Mouse (Mus musculus) G1E (cell line): ENCODE measurements around the gene Evi5l.

ENCODE experiments used
- CTCF ChIP-seq: IDR thresholded peaks from 2 replicates; pipeline ENCODE4 v1.5.1; 2012; ENCODE audit warnings: low read depth, low read length, inconsistent platforms, mixed read lengths
- GATA2 ChIP-seq: IDR thresholded peaks from 2 replicates; pipeline ENCODE4 v1.6.1; 2012; ENCODE audit warnings: low read depth, low read length, inconsistent platforms, borderline replicate concordance
- POLR2AphosphoS5 ChIP-seq: IDR thresholded peaks from 2 replicates; pipeline ENCODE4 v1.6.1; 2012; ENCODE audit warnings: low read depth, low read length, inconsistent platforms; ENCODE audit not compliant: insufficient replicate concordance
- TAL1 ChIP-seq: conservative IDR thresholded peaks from 2 replicates; pipeline ENCODE4 v1.6.1; 2012; ENCODE audit warnings: low read depth, low read length, inconsistent platforms, mixed read lengths

DNA sequence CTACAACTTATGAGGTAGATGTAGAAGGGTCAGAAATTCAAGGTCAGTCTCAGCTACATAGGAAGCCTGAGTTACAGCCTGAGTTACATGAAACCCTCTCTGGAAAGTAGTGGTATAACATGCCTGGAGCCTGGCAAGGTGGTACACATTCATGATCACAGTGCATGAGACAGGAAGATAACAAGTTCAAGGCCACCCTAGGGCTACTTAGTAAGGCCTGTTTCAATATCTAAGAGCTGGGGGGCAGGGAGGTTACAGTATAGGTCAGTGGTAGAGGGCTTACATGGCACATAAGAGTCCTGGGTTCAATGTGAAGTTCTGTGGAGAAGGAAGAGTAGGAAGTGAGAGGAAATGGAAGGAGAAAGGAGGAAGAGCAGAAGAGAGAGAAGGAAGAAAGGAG lies 22.2 kb downstream of the Evi5l start:
- TF ChIP-seq CTCF = no peak
- TF ChIP-seq POLR2AphosphoS5 = no peak
- no peak for TF ChIP-seq GATA2
- no peak for TF ChIP-seq TAL1
